Mouse (Mus musculus) thymus, adult 2 months (tissue): Measurements from ENCODE around the gene Nme7.

Experiments
- CTCF ChIP-seq: fragments of 200-500 bp; IDR thresholded peaks from 2 replicates; pipeline ENCODE4 v1.5.1; 2012; ENCODE audit warnings: mild to moderate bottlenecking, control low read depth, low read length, moderate library complexity, borderline replicate concordance; ENCODE audit not compliant: control insufficient read depth, poor library complexity, insufficient read depth; ENCODE audit errors: extremely low read depth
- POLR2A ChIP-seq: fragments of 200-500 bp; IDR thresholded peaks from 2 replicates; pipeline ENCODE4 v1.6.1; 2012; ENCODE audit warnings: mild to moderate bottlenecking, low read length, control low read depth, moderate library complexity; ENCODE audit not compliant: control insufficient read depth, poor library complexity, insufficient read depth; ENCODE audit errors: extremely low read depth

GRCm38 (mm10) chr1:164436749-164437148, 132.8 kb downstream of the Nme7 start:
- no peak for TF ChIP-seq CTCF
- no peak for TF ChIP-seq POLR2A
